Mouse (Mus musculus): ENCODE results near the gene Irak1bp1. TPM values are rescaled to one million over a fixed set of nuclear protein-coding genes. Genes with fewer than 3 reads are reported as not detected.

Gene Irak1bp1
- polyA plus RNA-seq (2014; fragmentation: Nextera tagmentation; extraction: Ambion mirVana), result 23.9 and 31.9 TPM in 2 replicates

GRCm38 (mm10) chr9:82829007-82829689 lies at the start of gene Irak1bp1:
TSS of gene Irak1bp1 (plus strand) at chr9:82829540.
- peak; percentile 47 for ATAC-seq (ENCODE audit: low FRiP score, low TSS enrichment)
- 16% methylated on average over 20 of the region's 20 CpGs for WGBS
- Histone ChIP-seq H3K4me1 (ENCODE audit: control insufficient read depth, insufficient read depth, low read length) (0 out of 2 replicates have a peak, but pooled peaks cover 7% of the 10 kb centered on the region), H3K4me2 (replicated peaks; ENCODE audit: low read depth, low read length) (peak within 1 kb of the TSS; percentile 71), H3K9ac (ENCODE audit: low read depth, low read length) (peak within 1 kb of the TSS; percentile 78), H3K27ac (ENCODE audit: low read depth, low read length) (peak within 1 kb of the TSS; percentile 82), H3K4me3 (ENCODE audit: low read length) (peak within 1 kb of the TSS; percentile 80), H3K9me3 (ENCODE audit: control insufficient read depth, low read length) (no peaks in the 10 kb centered on the region), H3K36me3 (ENCODE audit: control insufficient read depth, insufficient read depth, low read length) (no peaks in the 10 kb centered on the region), H3K27me3 (ENCODE audit: control insufficient read depth, insufficient read depth, low read length) (no peaks in the 10 kb centered on the region)

- no peak overlapping the region for H3K9ac ChIP-seq (ENCODE audit: low read depth, low read length)
- no peak overlapping the region for H3K4me3 ChIP-seq (ENCODE audit: low read length)
- H3K4me2 ChIP-seq (replicated peaks; ENCODE audit: low read depth, low read length), result no peak overlapping the region
- no peak overlapping the region for H3K27ac ChIP-seq (ENCODE audit: low read depth, low read length)
- 76% methylated on average over 9 of the region's 9 CpGs for WGBS
- H3K36me3 ChIP-seq (ENCODE audit: control insufficient read depth, insufficient read depth, low read length), result no peaks in the 10 kb centered on the region
- H3K27me3 ChIP-seq (ENCODE audit: control insufficient read depth, insufficient read depth, low read length), result no peaks in the 10 kb centered on the region
- no peaks in the 10 kb centered on the region for H3K9me3 ChIP-seq (ENCODE audit: control insufficient read depth, low read length)
- no peaks in the 10 kb centered on the region for H3K4me1 ChIP-seq (ENCODE audit: control insufficient read depth, insufficient read depth, low read length)
- no peak for ATAC-seq (ENCODE audit: low FRiP score, low TSS enrichment)
Observed at GRCm38 (mm10) chr9:82788375-82788774, 41.0 kb upstream of the Irak1bp1 start.

- no peak for ATAC-seq (ENCODE audit: low FRiP score, low TSS enrichment)
Observed at GRCm38 (mm10) chr9:82800360-82800759, 29.0 kb upstream of the Irak1bp1 start.

DNA sequence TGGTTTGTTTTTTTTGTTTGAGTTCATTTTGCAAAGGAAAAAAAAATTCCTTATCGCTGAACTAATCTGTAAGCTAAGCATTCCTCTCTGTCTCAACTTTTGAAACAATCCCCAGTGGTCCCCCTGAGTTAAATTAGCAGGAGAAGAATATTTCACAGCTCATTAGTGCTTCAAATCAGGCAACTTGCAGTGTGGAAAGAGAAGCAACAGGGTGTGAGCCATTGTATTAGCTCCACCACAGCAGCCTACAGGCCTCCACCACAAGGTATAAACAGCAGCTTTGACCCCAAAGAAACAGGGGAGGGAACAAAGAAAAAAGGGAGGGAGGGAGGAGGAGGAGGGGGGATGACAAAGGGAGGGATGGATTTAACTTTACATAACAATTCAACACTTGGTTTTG lies 22.2 kb upstream of the Irak1bp1 start:
- ATAC-seq (ENCODE audit: low FRiP score, low TSS enrichment), result no peak
- Histone ChIP-seq H3K27me3 (ENCODE audit: control insufficient read depth, insufficient read depth, low read length) (no peaks in the 10 kb centered on the region), H3K9ac (ENCODE audit: low read depth, low read length) (no peak overlapping the region), H3K4me2 (replicated peaks; ENCODE audit: low read depth, low read length) (no peak overlapping the region), H3K9me3 (ENCODE audit: control insufficient read depth, low read length) (no peaks in the 10 kb centered on the region), H3K4me1 (ENCODE audit: control insufficient read depth, insufficient read depth, low read length) (no peaks in the 10 kb centered on the region), H3K36me3 (ENCODE audit: control insufficient read depth, insufficient read depth, low read length) (no peaks in the 10 kb centered on the region), H3K4me3 (ENCODE audit: low read length) (no peak overlapping the region), H3K27ac (ENCODE audit: low read depth, low read length) (no peak overlapping the region)
- 21% methylated on average over 1 of the region's 1 CpGs for WGBS

More at GRCm38 (mm10) chr9:82800360-82800759, 29.0 kb upstream of the Irak1bp1 start:
- Histone ChIP-seq H3K36me3 (ENCODE audit: control insufficient read depth, insufficient read depth, low read length) (no peaks in the 10 kb centered on the region), H3K9me3 (ENCODE audit: control insufficient read depth, low read length) (no peaks in the 10 kb centered on the region), H3K4me1 (ENCODE audit: control insufficient read depth, insufficient read depth, low read length) (no peaks in the 10 kb centered on the region), H3K9ac (ENCODE audit: low read depth, low read length) (no peak overlapping the region), H3K27ac (ENCODE audit: low read depth, low read length) (no peak overlapping the region), H3K4me2 (replicated peaks; ENCODE audit: low read depth, low read length) (no peak overlapping the region), H3K27me3 (ENCODE audit: control insufficient read depth, insufficient read depth, low read length) (no peaks in the 10 kb centered on the region), H3K4me3 (ENCODE audit: low read length) (no peak overlapping the region)
- 73% methylated on average over 8 of the region's 8 CpGs for WGBS

- WGBS, result 30% methylated on average over 5 of the region's 5 CpGs
- Histone ChIP-seq H3K27me3 (ENCODE audit: control insufficient read depth, insufficient read depth, low read length) (no peaks in the 10 kb centered on the region), H3K9me3 (ENCODE audit: control insufficient read depth, low read length) (no peaks in the 10 kb centered on the region), H3K27ac (ENCODE audit: low read depth, low read length) (no peak overlapping the region), H3K4me3 (ENCODE audit: low read length) (no peak overlapping the region), H3K9ac (ENCODE audit: low read depth, low read length) (no peak overlapping the region), H3K36me3 (ENCODE audit: control insufficient read depth, insufficient read depth, low read length) (no peaks in the 10 kb centered on the region), H3K4me2 (replicated peaks; ENCODE audit: low read depth, low read length) (no peak overlapping the region), H3K4me1 (ENCODE audit: control insufficient read depth, insufficient read depth, low read length) (no peaks in the 10 kb centered on the region)
- ATAC-seq (ENCODE audit: low FRiP score, low TSS enrichment), result peak; percentile 46; the same call in 1 of the 2 replicates
Observed at GRCm38 (mm10) chr9:82807635-82808034, 21.7 kb upstream of the Irak1bp1 start.

- H3K9me3 ChIP-seq (ENCODE audit: control insufficient read depth, low read length), result no peaks in the 10 kb centered on the region
- H3K27ac ChIP-seq (ENCODE audit: low read depth, low read length), result no peak overlapping the region
- no peak overlapping the region for H3K4me3 ChIP-seq (ENCODE audit: low read length)
- H3K36me3 ChIP-seq (ENCODE audit: control insufficient read depth, insufficient read depth, low read length), result no peaks in the 10 kb centered on the region
- WGBS, result 83% methylated on average over 12 of the region's 12 CpGs
- no peak overlapping the region for H3K4me2 ChIP-seq (replicated peaks; ENCODE audit: low read depth, low read length)
- ATAC-seq (ENCODE audit: low FRiP score, low TSS enrichment), result no peak
- no peaks in the 10 kb centered on the region for H3K27me3 ChIP-seq (ENCODE audit: control insufficient read depth, insufficient read depth, low read length)
- H3K4me1 ChIP-seq (ENCODE audit: control insufficient read depth, insufficient read depth, low read length), result no peaks in the 10 kb centered on the region
- H3K9ac ChIP-seq (ENCODE audit: low read depth, low read length), result no peak overlapping the region
Observed at GRCm38 (mm10) chr9:82812172-82812963, 17.0 kb upstream of the Irak1bp1 start.

DNA sequence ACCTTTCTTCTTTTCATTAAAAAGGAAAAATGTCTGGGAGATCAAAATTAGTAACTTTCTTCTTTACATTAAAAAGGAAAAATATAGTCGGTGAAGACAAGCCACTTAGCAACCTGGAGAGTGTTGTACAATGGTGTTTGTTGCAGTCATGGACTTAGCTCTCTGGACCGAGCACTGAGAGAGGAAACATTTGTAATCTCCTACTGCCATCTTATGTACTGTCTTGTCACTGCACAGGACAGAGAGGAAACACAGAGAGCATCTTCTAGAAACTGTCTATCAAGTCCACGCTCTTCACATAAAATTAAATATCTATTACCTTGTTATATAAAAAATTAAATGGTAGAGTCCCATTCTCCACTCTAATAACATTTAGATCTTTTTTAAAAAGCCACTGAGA lies 14.8 kb upstream of the Irak1bp1 start:
- no peak overlapping the region for H3K27ac ChIP-seq (ENCODE audit: low read depth, low read length)
- H3K4me1 ChIP-seq (ENCODE audit: control insufficient read depth, insufficient read depth, low read length), result no peaks in the 10 kb centered on the region
- no peak overlapping the region for H3K4me3 ChIP-seq (ENCODE audit: low read length)
- H3K9me3 ChIP-seq (ENCODE audit: control insufficient read depth, low read length), result no peaks in the 10 kb centered on the region
- H3K27me3 ChIP-seq (ENCODE audit: control insufficient read depth, insufficient read depth, low read length), result no peaks in the 10 kb centered on the region
- no peaks in the 10 kb centered on the region for H3K36me3 ChIP-seq (ENCODE audit: control insufficient read depth, insufficient read depth, low read length)
- no peak; the same call in 1 of the 2 replicates for ATAC-seq (ENCODE audit: low FRiP score, low TSS enrichment)
- H3K4me2 ChIP-seq (replicated peaks; ENCODE audit: low read depth, low read length), result no peak overlapping the region
- 58% methylated on average over 3 of the region's 3 CpGs for WGBS
- H3K9ac ChIP-seq (ENCODE audit: low read depth, low read length), result no peak overlapping the region

DNA sequence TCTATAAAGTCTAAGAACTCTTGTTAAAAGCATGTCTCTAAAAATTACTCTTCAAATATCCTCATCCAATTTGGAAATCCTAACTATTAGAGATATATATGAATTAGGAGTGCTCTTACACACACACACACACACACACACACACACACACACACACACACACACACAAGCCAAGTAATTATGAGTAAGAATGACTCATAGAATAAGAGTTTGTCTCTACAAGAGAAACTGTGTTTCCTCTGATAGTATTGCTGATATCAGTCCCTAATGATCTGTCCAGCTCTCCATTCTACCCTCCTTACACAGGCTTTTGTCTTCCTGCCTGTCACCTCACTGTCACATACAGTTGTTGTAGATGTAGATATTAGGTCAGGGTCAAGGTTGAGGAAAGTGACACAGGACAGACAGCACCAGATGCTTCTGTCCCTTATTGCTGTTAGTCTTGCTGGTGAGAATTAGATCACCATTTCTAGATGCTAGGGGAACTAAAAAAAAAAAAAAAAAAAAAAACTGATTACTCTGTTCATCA lies 14.0 kb upstream of the Irak1bp1 start:
- no peaks in the 10 kb centered on the region for H3K9me3 ChIP-seq (ENCODE audit: control insufficient read depth, low read length)
- H3K9ac ChIP-seq (ENCODE audit: low read depth, low read length), result no peak overlapping the region
- H3K27ac ChIP-seq (ENCODE audit: low read depth, low read length), result no peak overlapping the region
- H3K36me3 ChIP-seq (ENCODE audit: control insufficient read depth, insufficient read depth, low read length), result no peaks in the 10 kb centered on the region
- no peak overlapping the region for H3K4me2 ChIP-seq (replicated peaks; ENCODE audit: low read depth, low read length)
- ATAC-seq (ENCODE audit: low FRiP score, low TSS enrichment), result no peak
- no peaks in the 10 kb centered on the region for H3K4me1 ChIP-seq (ENCODE audit: control insufficient read depth, insufficient read depth, low read length)
- H3K27me3 ChIP-seq (ENCODE audit: control insufficient read depth, insufficient read depth, low read length), result no peaks in the 10 kb centered on the region
- H3K4me3 ChIP-seq (ENCODE audit: low read length), result no peak overlapping the region

GRCm38 (mm10) chr9:82826426-82826825 lies 2.9 kb upstream of the Irak1bp1 start:
- H3K27me3 ChIP-seq (ENCODE audit: control insufficient read depth, insufficient read depth, low read length), result no peaks in the 10 kb centered on the region
- H3K27ac ChIP-seq (ENCODE audit: low read depth, low read length), result no peak overlapping the region
- H3K4me3 ChIP-seq (ENCODE audit: low read length), result no peak overlapping the region
- no peak overlapping the region for H3K9ac ChIP-seq (ENCODE audit: low read depth, low read length)
- no peak overlapping the region for H3K4me2 ChIP-seq (replicated peaks; ENCODE audit: low read depth, low read length)
- ATAC-seq (ENCODE audit: low FRiP score, low TSS enrichment), result no peak
- H3K4me1 ChIP-seq (ENCODE audit: control insufficient read depth, insufficient read depth, low read length), result 0 out of 2 replicates have a peak, but pooled peaks cover 3% of the 10 kb centered on the region
- H3K9me3 ChIP-seq (ENCODE audit: control insufficient read depth, low read length), result no peaks in the 10 kb centered on the region
- H3K36me3 ChIP-seq (ENCODE audit: control insufficient read depth, insufficient read depth, low read length), result no peaks in the 10 kb centered on the region
- 95% methylated on average over 6 of the region's 6 CpGs for WGBS
